Mouse (Mus musculus): ENCODE data around the gene Rbm8a. TPM values are rescaled to one million over a fixed set of nuclear protein-coding genes. Genes with fewer than 3 reads are reported as not detected.

Gene Rbm8a
- polyA plus RNA-seq (2012; rRNA removed) = 12.2 and 14.4 TPM in 2 replicates

DNA sequence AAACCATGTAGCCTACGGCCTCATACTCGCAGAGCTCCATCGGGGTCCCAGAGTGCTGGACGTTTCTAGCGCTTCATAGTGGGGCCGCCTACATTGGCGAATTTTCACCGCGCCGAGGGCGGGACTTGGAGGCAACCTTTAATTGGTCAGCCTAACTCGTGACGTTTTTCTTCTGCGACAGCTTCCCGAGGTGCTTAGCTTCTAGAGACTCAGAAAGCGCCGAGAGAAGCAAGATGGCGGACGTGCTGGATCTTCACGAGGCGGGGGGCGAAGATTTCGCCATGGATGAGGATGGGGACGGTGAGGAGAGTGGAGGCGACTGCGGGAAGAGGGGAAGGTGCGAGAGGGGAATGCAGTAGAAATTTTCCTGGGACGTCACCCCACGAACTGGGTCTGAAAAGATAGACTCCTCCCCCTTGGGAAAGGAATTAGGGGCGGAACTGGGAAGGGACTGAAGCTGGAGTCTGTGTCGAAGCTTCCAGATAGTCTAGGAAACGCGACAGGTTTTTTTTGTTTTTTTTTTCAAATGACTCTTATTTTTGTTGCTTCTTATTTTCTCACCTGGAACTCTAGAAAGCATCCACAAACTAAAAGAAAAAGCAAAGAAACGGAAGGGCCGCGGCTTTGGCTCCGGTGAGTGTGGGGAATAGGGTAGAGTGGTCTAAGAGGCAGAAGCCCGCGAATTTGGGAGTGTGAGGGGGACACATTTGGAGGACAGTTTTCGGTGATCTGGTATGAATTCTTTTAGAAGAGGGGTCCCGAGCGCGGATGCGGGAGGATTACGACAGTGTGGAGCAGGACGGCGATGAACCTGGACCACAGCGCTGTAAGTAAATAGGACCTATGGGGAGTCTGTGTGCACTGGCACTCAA is at the start of gene Rbm8a:
Gene Rbm8a (plus strand): TSS at position 205 of the 872 bp plus-strand sequence.
- WGBS = under 1% methylated on average over 48 of the region's 48 CpGs
- Histone ChIP-seq H3K27me3 (ENCODE audit: control insufficient read depth, insufficient read depth, low read length) (no peaks in the 10 kb centered on the region), H3K4me1 (replicated peaks; ENCODE audit: control insufficient read depth, insufficient read depth, low read length) (peaks cover 13% of the 10 kb centered on the region), H3K4me3 (ENCODE audit: control insufficient read depth, insufficient read depth, low read length) (peak within 1 kb of the TSS; percentile 95), H3K27ac (ENCODE audit: control insufficient read depth, insufficient read depth, low read length) (no peak within 1 kb of the TSS), H3K36me3 (ENCODE audit: control insufficient read depth, insufficient read depth, low read length) (peaks cover 5% of the 10 kb centered on the region; the same call in 1 of the 2 replicates)
- TF ChIP-seq POLR2A (IDR thresholded peaks at IDR 0.05; ENCODE audit: control insufficient read depth, extremely low read depth, insufficient read depth, low read length, poor library complexity) (peak; percentile 84), CTCF (IDR thresholded peaks at IDR 0.05; ENCODE audit: borderline replicate concordance, control insufficient read depth, extremely low read depth, insufficient read depth, low read length, poor library complexity) (peak; percentile 36; the same call in 1 of the 2 replicates)
- peak; percentile 95 for DNase-seq

DNA sequence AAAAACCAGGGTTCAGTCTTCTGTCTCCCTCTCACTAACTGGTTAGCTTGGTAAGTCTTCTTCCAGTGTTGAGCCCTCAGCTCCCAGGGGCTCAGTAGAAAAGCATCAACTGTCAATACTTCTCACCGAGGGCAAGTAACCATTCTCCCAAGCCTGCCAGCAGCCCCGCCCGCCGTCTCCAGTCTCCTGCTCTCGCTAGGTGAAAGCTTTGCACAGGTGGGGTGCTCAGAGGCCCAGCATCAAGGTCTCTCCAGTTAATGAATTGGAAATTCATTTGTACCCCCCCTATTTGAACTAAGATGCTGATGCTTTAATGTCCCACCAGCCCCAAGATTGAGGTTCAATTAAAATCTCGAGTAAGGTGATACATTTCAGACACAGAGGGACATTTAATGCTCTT is 48.6 kb upstream of the Rbm8a start:
- Histone ChIP-seq H3K27me3 (ENCODE audit: control insufficient read depth, insufficient read depth, low read length) (no peaks in the 10 kb centered on the region), H3K4me1 (replicated peaks; ENCODE audit: control insufficient read depth, insufficient read depth, low read length) (peaks cover 30% of the 10 kb centered on the region), H3K4me3 (ENCODE audit: control insufficient read depth, insufficient read depth, low read length) (no peak overlapping the region), H3K36me3 (ENCODE audit: control insufficient read depth, insufficient read depth, low read length) (no peaks in the 10 kb centered on the region), H3K27ac (ENCODE audit: control insufficient read depth, insufficient read depth, low read length) (no peak overlapping the region)
- WGBS = 92% methylated on average over 6 of the region's 6 CpGs
- TF ChIP-seq POLR2A (IDR thresholded peaks at IDR 0.05; ENCODE audit: control insufficient read depth, extremely low read depth, insufficient read depth, low read length, poor library complexity) = no peak
- TF ChIP-seq CTCF (IDR thresholded peaks at IDR 0.05; ENCODE audit: borderline replicate concordance, control insufficient read depth, extremely low read depth, insufficient read depth, low read length, poor library complexity) = no peak
- no peak for DNase-seq

DNA sequence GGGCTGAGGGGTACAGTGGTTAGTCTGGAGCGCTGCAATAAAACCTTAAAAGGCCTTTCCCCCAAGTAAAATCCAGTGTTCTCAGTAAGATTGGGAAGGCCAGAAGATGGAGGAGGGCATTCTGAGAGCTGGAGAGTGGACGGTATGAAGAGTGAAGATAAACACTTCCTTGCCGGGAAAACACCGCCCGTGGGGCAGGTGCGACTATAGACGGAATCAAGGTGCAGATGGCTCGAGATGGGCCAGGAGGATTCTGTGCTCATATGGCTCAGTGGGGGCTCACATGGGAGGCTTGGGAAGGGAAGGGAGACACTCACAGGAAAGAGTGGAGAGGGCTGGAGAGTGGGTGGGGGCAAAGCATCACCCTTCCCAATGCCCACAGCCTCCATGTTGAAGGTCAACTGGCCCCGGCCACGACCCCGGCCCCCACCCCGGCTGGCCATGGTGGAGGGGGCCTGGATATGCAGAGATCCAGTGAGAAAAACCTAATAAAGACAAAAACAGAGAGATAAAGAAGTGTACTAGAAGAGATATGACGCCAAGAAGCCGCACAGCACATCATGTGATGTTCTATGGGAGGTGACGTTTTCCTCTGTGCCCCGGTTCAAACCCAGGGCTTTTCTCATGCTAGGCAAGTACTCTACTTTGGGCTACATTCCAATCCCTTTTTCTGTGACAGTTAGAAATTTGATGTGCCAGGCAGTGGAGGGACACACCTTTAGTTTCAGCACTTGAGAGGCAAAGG is 47.8 kb upstream of the Rbm8a start:
- no peak for DNase-seq
- Histone ChIP-seq H3K4me1 (replicated peaks; ENCODE audit: control insufficient read depth, insufficient read depth, low read length) (peaks cover 22% of the 10 kb centered on the region), H3K36me3 (ENCODE audit: control insufficient read depth, insufficient read depth, low read length) (no peaks in the 10 kb centered on the region), H3K27ac (ENCODE audit: control insufficient read depth, insufficient read depth, low read length) (no peak overlapping the region), H3K27me3 (ENCODE audit: control insufficient read depth, insufficient read depth, low read length) (no peaks in the 10 kb centered on the region), H3K4me3 (ENCODE audit: control insufficient read depth, insufficient read depth, low read length) (no peak overlapping the region)
- TF ChIP-seq CTCF (IDR thresholded peaks at IDR 0.05; ENCODE audit: borderline replicate concordance, control insufficient read depth, extremely low read depth, insufficient read depth, low read length, poor library complexity) = no peak
- TF ChIP-seq POLR2A (IDR thresholded peaks at IDR 0.05; ENCODE audit: control insufficient read depth, extremely low read depth, insufficient read depth, low read length, poor library complexity) = no peak
- WGBS = 98% methylated on average over 16 of the region's 16 CpGs

DNA sequence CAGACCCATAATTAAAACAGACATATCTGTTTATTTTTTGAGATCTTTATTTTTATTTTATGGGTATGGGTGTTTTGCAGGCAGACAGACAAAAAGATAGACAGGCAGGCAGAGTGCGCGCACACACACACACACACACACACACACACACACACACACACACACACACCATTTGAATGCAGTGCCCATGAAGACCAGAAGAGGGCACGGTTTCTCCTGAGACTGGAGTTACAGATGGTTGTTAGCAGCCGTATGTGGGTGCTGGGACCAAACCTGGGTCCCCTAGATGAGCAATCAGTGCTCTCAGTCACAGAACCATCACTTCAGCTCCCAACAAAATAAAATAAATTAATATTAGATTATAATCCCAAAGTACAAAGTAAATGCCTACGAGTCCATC is 46.3 kb upstream of the Rbm8a start:
- no peak for TF ChIP-seq CTCF (IDR thresholded peaks at IDR 0.05; ENCODE audit: borderline replicate concordance, control insufficient read depth, extremely low read depth, insufficient read depth, low read length, poor library complexity)
- no peak for TF ChIP-seq POLR2A (IDR thresholded peaks at IDR 0.05; ENCODE audit: control insufficient read depth, extremely low read depth, insufficient read depth, low read length, poor library complexity)
- WGBS = 99% methylated on average over 5 of the region's 5 CpGs
- no peaks in the 10 kb centered on the region for H3K27me3 ChIP-seq (ENCODE audit: control insufficient read depth, insufficient read depth, low read length)
- H3K27ac ChIP-seq (ENCODE audit: control insufficient read depth, insufficient read depth, low read length) = no peak overlapping the region
- no peak overlapping the region for H3K4me3 ChIP-seq (ENCODE audit: control insufficient read depth, insufficient read depth, low read length)
- H3K4me1 ChIP-seq (replicated peaks; ENCODE audit: control insufficient read depth, insufficient read depth, low read length) = peaks cover 14% of the 10 kb centered on the region
- no peaks in the 10 kb centered on the region for H3K36me3 ChIP-seq (ENCODE audit: control insufficient read depth, insufficient read depth, low read length)
- no peak for DNase-seq

DNA sequence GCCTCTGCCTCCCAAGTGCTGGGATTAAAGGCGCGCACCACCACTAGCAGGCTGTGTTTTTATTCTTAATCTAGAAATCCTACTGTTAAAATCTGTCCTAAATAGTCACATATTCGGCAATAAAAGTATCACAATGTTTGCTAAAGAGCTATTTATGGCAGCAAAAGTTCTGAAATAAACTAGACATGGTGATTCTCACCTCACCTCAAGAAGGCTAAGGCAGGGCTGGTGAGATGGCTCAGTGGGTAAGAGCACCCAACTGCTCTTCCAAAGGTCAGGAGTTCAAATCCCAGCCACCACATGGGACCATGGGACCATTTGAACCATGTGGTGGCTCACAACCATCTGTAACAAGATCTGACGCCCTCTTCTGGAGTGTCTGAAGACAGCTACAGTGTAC is 39.1 kb upstream of the Rbm8a start:
- Histone ChIP-seq H3K27ac (ENCODE audit: control insufficient read depth, insufficient read depth, low read length) (no peak overlapping the region), H3K27me3 (ENCODE audit: control insufficient read depth, insufficient read depth, low read length) (peaks cover 2% of the 10 kb centered on the region; the same call in 1 of the 2 replicates), H3K36me3 (ENCODE audit: control insufficient read depth, insufficient read depth, low read length) (no peaks in the 10 kb centered on the region), H3K4me1 (replicated peaks; ENCODE audit: control insufficient read depth, insufficient read depth, low read length) (peaks cover 5% of the 10 kb centered on the region), H3K4me3 (ENCODE audit: control insufficient read depth, insufficient read depth, low read length) (no peak overlapping the region)
- no peak for TF ChIP-seq CTCF (IDR thresholded peaks at IDR 0.05; ENCODE audit: borderline replicate concordance, control insufficient read depth, extremely low read depth, insufficient read depth, low read length, poor library complexity)
- no peak for TF ChIP-seq POLR2A (IDR thresholded peaks at IDR 0.05; ENCODE audit: control insufficient read depth, extremely low read depth, insufficient read depth, low read length, poor library complexity)
- DNase-seq = no peak
- 93% methylated on average over 4 of the region's 4 CpGs for WGBS

DNA sequence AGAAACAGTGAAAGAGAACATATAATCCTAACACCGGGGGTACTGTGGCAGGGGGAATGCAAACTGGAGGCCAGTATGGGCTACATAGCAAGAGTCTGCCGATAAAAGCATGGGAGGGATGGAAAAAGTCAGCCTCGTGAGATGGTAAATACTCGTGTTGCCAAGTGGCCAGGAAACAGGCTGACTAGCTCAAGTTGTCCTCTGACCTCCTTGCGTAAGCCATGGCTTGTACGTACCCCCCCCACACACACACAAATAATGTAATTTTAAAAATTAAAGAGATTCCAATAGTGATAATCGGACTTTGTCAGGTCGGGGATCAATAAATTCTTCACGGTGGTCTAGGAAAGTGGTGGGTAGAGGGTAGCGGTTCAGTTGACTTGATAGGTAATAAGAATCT is 36.4 kb upstream of the Rbm8a start:
- 2% methylated on average over 10 of the region's 10 CpGs for whole genome bisulfite sequencing
- peak overlapping the region; percentile 94 for H3K4me3 ChIP-seq (ENCODE audit: control insufficient read depth, insufficient read depth, low read length)
- H3K27me3 ChIP-seq (ENCODE audit: control insufficient read depth, insufficient read depth, low read length) = peaks cover 23% of the 10 kb centered on the region; the same call in 1 of the 2 replicates
- H3K27ac ChIP-seq (ENCODE audit: control insufficient read depth, insufficient read depth, low read length) = no peak overlapping the region
- no peaks in the 10 kb centered on the region for H3K36me3 ChIP-seq (ENCODE audit: control insufficient read depth, insufficient read depth, low read length)
- DNase-seq = no peak
- TF ChIP-seq CTCF (IDR thresholded peaks at IDR 0.05; ENCODE audit: borderline replicate concordance, control insufficient read depth, extremely low read depth, insufficient read depth, low read length, poor library complexity) (no peak), POLR2A (IDR thresholded peaks at IDR 0.05; ENCODE audit: control insufficient read depth, extremely low read depth, insufficient read depth, low read length, poor library complexity) (no peak)
- H3K4me1 ChIP-seq (replicated peaks; ENCODE audit: control insufficient read depth, insufficient read depth, low read length) = peaks cover 28% of the 10 kb centered on the region
